Mouse (Mus musculus): ENCODE data around the gene Arfgef2. TPM values are rescaled to one million over a fixed set of nuclear protein-coding genes. Genes with fewer than 3 reads are reported as not detected.

Arfgef2 gene
- total and polyA plus RNA-seq, 3 experiments: 19.1 to 27.4 (median 24.5) TPM

DNA sequence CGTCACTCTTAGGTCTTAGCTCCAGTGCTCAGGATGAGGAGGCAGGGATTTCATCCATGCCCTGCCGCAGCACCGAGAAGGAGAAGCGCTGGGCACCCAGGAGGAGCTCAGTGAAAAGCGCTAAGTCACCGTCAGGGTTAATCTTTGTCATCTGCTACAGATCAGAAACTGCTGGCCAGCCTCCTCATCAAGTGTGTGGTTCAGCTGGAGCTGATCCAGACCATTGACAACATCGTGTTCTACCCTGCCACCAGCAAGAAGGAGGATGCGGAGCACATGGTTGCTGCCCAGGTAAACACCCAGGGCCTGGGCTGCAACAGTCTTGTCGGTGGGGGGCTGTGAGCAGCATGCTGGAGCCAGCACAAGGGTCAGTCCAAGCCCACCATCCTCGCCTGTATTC lies 80.2 kb downstream of the Arfgef2 start:
- Histone ChIP-seq H3K27me3 (ENCODE audit: control insufficient read depth in 1 of 2, insufficient read depth in 2 of 2, low read length in 2 of 2) (no peaks in the 10 kb centered on the region), H3K9me3 (replicated peaks; ENCODE audit: insufficient read depth, low read length) (no peaks in the 10 kb centered on the region), H3K9ac (ENCODE audit: control insufficient read depth, low read depth, low read length, poor library complexity, severe bottlenecking) (no peak overlapping the region), H3K36me3 (ENCODE audit: control insufficient read depth in 1 of 2, insufficient read depth in 2 of 2, low read length in 2 of 2) (peaks cover 2 to 10% of the 10 kb centered on the region in 2 experiments; a peak in 2 of 4 replicates), H3K79me2 (ENCODE audit: control insufficient read depth, insufficient read depth, low read length, poor library complexity) (no peaks in the 10 kb centered on the region), H3K4me1 (ENCODE audit: control insufficient read depth in 1 of 2, insufficient read depth in 2 of 2, low read length in 2 of 2) (peaks cover 0 to 5% of the 10 kb centered on the region in 2 experiments; a peak in 3 of 4 replicates), H3K27ac (ENCODE audit: control insufficient read depth, low read depth, low read length) (no peak overlapping the region), H3K4me3 (ENCODE audit: control insufficient read depth in 1 of 2, insufficient read depth in 1 of 2, low read depth in 2 of 2, low read length in 2 of 2) (no peak overlapping the region)
- DNase-seq (ENCODE audit: low read depth, low spot score): peak; percentile 28
- TF ChIP-seq ETS1 (IDR thresholded peaks at IDR 0.05; ENCODE audit: low read depth, low read length) (peak; percentile 47; the same call in 1 of the 2 replicates), MXI1 (IDR thresholded peaks at IDR 0.05; ENCODE audit: low read depth, low read length) (peak; percentile 71; the same call in 1 of the 2 replicates), SIN3A (IDR thresholded peaks at IDR 0.05; ENCODE audit: low read length) (0 out of 2 replicates have a peak, but pooled peaks have one; percentile 31), MYC (IDR thresholded peaks at IDR 0.05; ENCODE audit: low read depth, low read length) (no peak)

DNA sequence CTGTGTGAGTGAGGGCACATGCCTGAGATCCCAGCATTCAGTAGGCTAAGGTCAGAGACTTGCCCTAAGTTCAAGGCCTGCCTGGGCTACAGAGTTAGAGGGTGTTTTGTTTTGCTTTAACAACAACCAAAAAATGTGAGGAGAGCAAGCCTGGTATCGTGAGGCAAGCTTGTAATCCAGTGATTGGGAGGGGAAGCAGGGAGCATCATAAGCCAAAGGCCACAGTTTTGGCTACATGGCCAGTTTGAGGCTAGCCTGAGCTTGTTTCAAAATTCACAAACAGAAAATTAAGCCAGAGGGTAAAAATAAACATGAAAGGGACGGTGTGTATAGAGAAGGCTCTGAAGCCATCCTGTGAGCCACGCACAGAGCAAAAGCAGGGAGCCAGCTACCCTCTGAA lies 80.8 kb downstream of the Arfgef2 start:
- Histone ChIP-seq H3K27ac (ENCODE audit: control insufficient read depth, low read depth, low read length) (no peak overlapping the region), H3K4me1 (ENCODE audit: control insufficient read depth in 1 of 2, insufficient read depth in 2 of 2, low read length in 2 of 2) (peaks cover 0 to 5% of the 10 kb centered on the region in 2 experiments; a peak in 3 of 4 replicates), H3K9me3 (replicated peaks; ENCODE audit: insufficient read depth, low read length) (no peaks in the 10 kb centered on the region), H3K36me3 (ENCODE audit: control insufficient read depth in 1 of 2, insufficient read depth in 2 of 2, low read length in 2 of 2) (peaks cover 2 to 9% of the 10 kb centered on the region in 2 experiments; a peak in 2 of 4 replicates), H3K4me3 (ENCODE audit: control insufficient read depth in 1 of 2, insufficient read depth in 1 of 2, low read depth in 2 of 2, low read length in 2 of 2) (no peak overlapping the region), H3K27me3 (ENCODE audit: control insufficient read depth in 1 of 2, insufficient read depth in 2 of 2, low read length in 2 of 2) (no peaks in the 10 kb centered on the region), H3K9ac (ENCODE audit: control insufficient read depth, low read depth, low read length, poor library complexity, severe bottlenecking) (no peak overlapping the region), H3K79me2 (ENCODE audit: control insufficient read depth, insufficient read depth, low read length, poor library complexity) (no peaks in the 10 kb centered on the region)
- no peak for DNase-seq (ENCODE audit: low read depth, low spot score)
- TF ChIP-seq SMC3 (IDR thresholded peaks at IDR 0.05; ENCODE audit: low read depth, low read length): no peak
- TF ChIP-seq CHD1 (IDR thresholded peaks at IDR 0.05; ENCODE audit: low read depth, low read length): no peak
- TF ChIP-seq TCF12 (IDR thresholded peaks at IDR 0.05; ENCODE audit: low read depth, low read length): no peak
- TF ChIP-seq POLR2A (IDR thresholded peaks at IDR 0.05; ENCODE audit: control insufficient read depth in 1 of 2, insufficient read depth in 1 of 2, low read depth in 1 of 2, low read length in 2 of 2, poor library complexity in 1 of 2): no peak
- TF ChIP-seq MYC (IDR thresholded peaks at IDR 0.05; ENCODE audit: low read depth, low read length): no peak
- TF ChIP-seq GATA1 (IDR thresholded peaks at IDR 0.05; ENCODE audit: low read depth, low read length): no peak
- no peak for TF ChIP-seq MXI1 (IDR thresholded peaks at IDR 0.05; ENCODE audit: low read depth, low read length)
- no peak for TF ChIP-seq NRF1 (IDR thresholded peaks at IDR 0.05; ENCODE audit: insufficient read depth, low read depth, low read length, poor library complexity, severe bottlenecking)
- TF ChIP-seq MAFK (IDR thresholded peaks at IDR 0.05; ENCODE audit: borderline replicate concordance, low read depth, low read length): no peak
- no peak for TF ChIP-seq ZC3H11A (IDR thresholded peaks at IDR 0.05; ENCODE audit: low read depth, low read length)

DNA sequence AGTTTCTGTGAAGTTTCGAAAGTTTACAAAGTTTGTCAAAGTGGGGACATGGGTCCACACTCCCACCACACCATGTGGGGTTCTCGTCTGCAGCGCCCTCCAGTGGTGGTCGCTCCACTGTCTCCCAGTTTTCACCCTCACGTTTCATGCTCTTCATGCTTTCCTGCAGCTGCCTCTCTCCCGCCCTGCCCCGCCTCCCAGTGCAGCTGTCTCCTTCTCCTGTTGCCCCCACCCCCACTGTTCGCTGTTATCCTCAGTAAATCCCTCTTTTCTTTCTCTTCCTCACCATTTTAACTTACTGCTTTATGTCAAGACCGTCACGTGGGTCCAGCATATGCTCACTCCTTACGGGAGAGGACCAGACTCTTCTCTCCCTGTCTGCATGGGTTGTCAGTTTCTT lies 82.4 kb downstream of the Arfgef2 start:
- Histone ChIP-seq H3K79me2 (ENCODE audit: control insufficient read depth, insufficient read depth, low read length, poor library complexity) (no peaks in the 10 kb centered on the region), H3K36me3 (ENCODE audit: control insufficient read depth in 1 of 2, insufficient read depth in 2 of 2, low read length in 2 of 2) (peaks cover 2 to 3% of the 10 kb centered on the region in 2 experiments; a peak in 2 of 4 replicates), H3K27me3 (ENCODE audit: control insufficient read depth in 1 of 2, insufficient read depth in 2 of 2, low read length in 2 of 2) (no peaks in the 10 kb centered on the region), H3K27ac (ENCODE audit: control insufficient read depth, low read depth, low read length) (no peak overlapping the region), H3K9me3 (replicated peaks; ENCODE audit: insufficient read depth, low read length) (no peaks in the 10 kb centered on the region), H3K4me3 (ENCODE audit: control insufficient read depth in 1 of 2, insufficient read depth in 1 of 2, low read depth in 2 of 2, low read length in 2 of 2) (no peak overlapping the region), H3K9ac (ENCODE audit: control insufficient read depth, low read depth, low read length, poor library complexity, severe bottlenecking) (no peak overlapping the region), H3K4me1 (ENCODE audit: control insufficient read depth in 1 of 2, insufficient read depth in 2 of 2, low read length in 2 of 2) (peaks cover 0 to 5% of the 10 kb centered on the region in 2 experiments; a peak in 3 of 4 replicates)
- peak; percentile 46 for DNase-seq (ENCODE audit: low read depth, low spot score)
- no peak for TF ChIP-seq ZNF384 (IDR thresholded peaks at IDR 0.05; ENCODE audit: low read depth, low read length)
- no peak for TF ChIP-seq NRF1 (IDR thresholded peaks at IDR 0.05; ENCODE audit: insufficient read depth, low read depth, low read length, poor library complexity, severe bottlenecking)
- no peak for TF ChIP-seq NELFE (IDR thresholded peaks at IDR 0.05; ENCODE audit: low read depth, low read length)
- no peak for TF ChIP-seq USF1 (IDR thresholded peaks at IDR 0.05; ENCODE audit: low read depth, low read length)
- peak; percentile 61 to 79 (median 66) for TF ChIP-seq CTCF (IDR thresholded peaks at IDR 0.05 in 2 of 3, conservative IDR thresholded peaks at IDR 0.05 in 1 of 3; ENCODE audit: control insufficient read depth in 1 of 3, insufficient read depth in 1 of 3, low read depth in 2 of 3, low read length in 3 of 3, poor library complexity in 1 of 3, severe bottlenecking in 1 of 3)
- no peak for TF ChIP-seq KAT2A (conservative IDR thresholded peaks at IDR 0.05; ENCODE audit: low read depth, low read length)
- peak; percentile 37 for TF ChIP-seq SMC3 (IDR thresholded peaks at IDR 0.05; ENCODE audit: low read depth, low read length)
- no peak for TF ChIP-seq POLR2AphosphoS2 (IDR thresholded peaks at IDR 0.05; ENCODE audit: low read length)
